Mouse (Mus musculus) spleen, postnatal 14 days (tissue): Measurements from ENCODE around the gene Gm10147.
"Not testable (repeated sequence)": the region's sequence is repeated elsewhere in the genome, so short reads cannot be mapped to it uniquely, and the experiment has no call there.

Source experiments
- DNase-seq, 2 experiments: peaks; one replicate each; pipeline ENCODE4 v3.0.0; 2021 to 2022; ENCODE audit warnings: low spot score in 2 of 2

The Gm10147 gene

DNA sequence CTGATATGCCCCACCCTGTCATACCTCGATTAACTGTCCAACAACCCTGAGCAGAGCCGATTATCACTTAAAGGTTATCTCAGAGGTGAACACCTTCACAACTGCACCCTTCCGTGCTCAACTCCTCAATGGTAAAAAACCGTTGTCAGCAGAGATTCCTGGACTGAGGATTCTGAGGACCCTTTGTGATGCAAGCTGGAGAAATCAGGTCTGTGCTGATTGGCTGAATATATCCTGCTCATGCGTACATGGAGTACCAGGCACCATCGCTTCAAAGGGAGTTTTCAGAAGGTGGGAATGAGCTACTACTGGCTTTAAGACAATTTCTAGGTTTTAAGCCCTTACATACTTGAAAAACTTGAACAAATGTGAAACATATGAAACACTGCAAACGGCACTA lies at the start of gene Gm10147:
TSS of gene Gm10147 (minus strand) at position 101 of the 400 bp plus-strand sequence.
- DNase-seq, result not testable (repeated sequence)
